Mouse (Mus musculus) mammary gland, adult 2 months (tissue): ENCODE results near the gene Naa80. TPM values are rescaled to one million over a fixed set of nuclear protein-coding genes. Genes with fewer than 3 reads are reported as not detected.

Source experiments
- polyA plus RNA-seq: library from polyadenylated mRNA; depleted of rRNA; stranded (reverse); fragments of >200 nt; gene quantifications from 2 replicates; pipeline ENCODE4 v1.2.3, GENCODE M21; 2012; ENCODE audit warnings: low replicate concordance; rRNA removed

Gene Naa80
- 95.4 and 131 TPM in 2 replicates for polyA plus RNA-seq

GRCm38 (mm10) chr9:107578587-107578986 is at the start of gene Naa80:
Gene Naa80, plus strand, starts transcription at chr9:107578887.

GRCm38 (mm10) chr9:107533791-107534407 is 44.8 kb upstream of the Naa80 start, which contains the start of gene Tmem115:
Gene Tmem115, plus strand, starts transcription at chr9:107533945.

GRCm38 (mm10) chr9:107541474-107542351 is 37.0 kb upstream of the Naa80 start, which contains the start of the genes Cyb561d2 and Nprl2:
Gene Cyb561d2, minus strand, starts transcription at chr9:107542193.
Gene Nprl2, plus strand, starts transcription at chr9:107542226.

GRCm38 (mm10) chr9:107547026-107547425 is 31.7 kb upstream of the Naa80 start, which contains the start of gene Zmynd10:
Gene Zmynd10, plus strand, starts transcription at chr9:107547298.

GRCm38 (mm10) chr9:107551117-107551889 is 27.4 kb upstream of the Naa80 start, which contains the start of gene Rassf1:
Gene Rassf1, plus strand, starts transcription at chr9:107551555.

GRCm38 (mm10) chr9:107563029-107563581 is 15.6 kb upstream of the Naa80 start, which contains the start of gene Tusc2:
Gene Tusc2, plus strand, starts transcription at chr9:107563255.

GRCm38 (mm10) chr9:107567702-107568319 is 10.9 kb upstream of the Naa80 start, which contains the start of gene Hyal2:
Gene Hyal2, plus strand, starts transcription at chr9:107567945.

GRCm38 (mm10) chr9:107576357-107577107 is 2.2 kb upstream of the Naa80 start, which contains the start of gene Hyal1:
Gene Hyal1, plus strand, starts transcription at chr9:107576927.

GRCm38 (mm10) chr9:107580501-107581317 is 2.0 kb downstream of the Naa80 start, which contains the start of gene Hyal3:
Gene Hyal3, plus strand, starts transcription at chr9:107580818.

GRCm38 (mm10) chr9:107586974-107587832 is 8.5 kb downstream of the Naa80 start, which contains the start of gene Ifrd2:
Gene Ifrd2, plus strand, starts transcription at chr9:107587642.

GRCm38 (mm10) chr9:107608741-107609432 is 30.2 kb downstream of the Naa80 start, which contains the start of gene Sema3b:
Gene Sema3b, minus strand, starts transcription at chr9:107609229.

Other genes starting within 250 kb of the Naa80 start
- 25.1 and 54.0 TPM in 2 replicates for gene Hemk1, start 240.5 kb upstream of the Naa80 start, polyA plus RNA-seq
- 1.6 and 10.8 TPM in 2 replicates for gene 6430571L13Rik, start 238.3 kb upstream of the Naa80 start, polyA plus RNA-seq
- gene Cacna2d2, start 179.3 kb upstream of the Naa80 start, polyA plus RNA-seq: 1.1 TPM in 2 replicates
- 52.8 and 69.9 TPM in 2 replicates for gene Tmem115, start 44.9 kb upstream of the Naa80 start, polyA plus RNA-seq
- gene Cyb561d2, start 36.7 kb upstream of the Naa80 start, polyA plus RNA-seq: 42.9 and 53.0 TPM in 2 replicates
- gene Nprl2, start 36.7 kb upstream of the Naa80 start, polyA plus RNA-seq: 30.3 and 52.5 TPM in 2 replicates
- gene Zmynd10, start 31.6 kb upstream of the Naa80 start, polyA plus RNA-seq: 0.27 and 0.43 TPM in 2 replicates
- 27.1 and 27.4 TPM in 2 replicates for gene Rassf1, start 27.3 kb upstream of the Naa80 start, polyA plus RNA-seq
- gene Tusc2, start 15.6 kb upstream of the Naa80 start, polyA plus RNA-seq: 71.7 and 73.9 TPM in 2 replicates
- 68.1 and 108 TPM in 2 replicates for gene Hyal2, start 10.9 kb upstream of the Naa80 start, polyA plus RNA-seq
- 13.5 and 19.6 TPM in 2 replicates for gene Hyal1, start 2.0 kb upstream of the Naa80 start, polyA plus RNA-seq
- gene Hyal3, start 1.9 kb downstream of the Naa80 start, polyA plus RNA-seq: 2.0 and 3.1 TPM in 2 replicates
- 47.1 and 51.8 TPM in 2 replicates for gene Ifrd2, start 8.8 kb downstream of the Naa80 start, polyA plus RNA-seq
- gene Sema3b, start 30.3 kb downstream of the Naa80 start, polyA plus RNA-seq: 26.3 and 36.9 TPM in 2 replicates
- gene Gnai2, start 56.5 kb downstream of the Naa80 start, polyA plus RNA-seq: 728 and 772 TPM in 2 replicates
- gene Slc38a3, start 90.6 kb downstream of the Naa80 start, polyA plus RNA-seq: 13.1 and 66.0 TPM in 2 replicates
- gene Gnat1, start 100.8 kb downstream of the Naa80 start, polyA plus RNA-seq: 0.06 TPM in 1 of 2 replicates, not detected in the other
- gene Sema3f, start 131.6 kb downstream of the Naa80 start, polyA plus RNA-seq: 59.1 and 84.4 TPM in 2 replicates
- gene Rbm5, start 192.1 kb downstream of the Naa80 start, polyA plus RNA-seq: 75.3 and 160 TPM in 2 replicates